Comparison of ENCODE assay signal across 21 mouse cellular contexts in the genomic region with DNA sequence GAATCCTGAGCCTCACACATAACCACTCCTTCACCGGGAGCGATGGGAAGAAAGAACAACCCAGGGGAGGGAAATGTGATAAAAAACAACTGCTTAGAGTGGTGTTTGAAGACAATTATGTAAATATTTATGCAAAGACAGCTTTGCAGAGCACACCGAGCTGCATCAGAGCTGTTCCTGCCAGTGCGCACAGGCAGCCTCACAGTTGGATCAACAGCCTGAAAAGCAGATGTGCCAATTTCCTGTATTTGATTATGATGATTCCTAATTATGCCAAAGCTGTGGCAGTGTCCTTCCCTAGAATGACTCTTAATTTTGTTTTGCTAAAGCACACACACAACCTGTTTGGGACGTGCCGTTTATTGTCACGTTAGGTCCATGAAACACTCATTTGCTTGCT. TPM values are rescaled to one million over a fixed set of nuclear protein-coding genes. Genes with fewer than 3 reads are reported as not detected.
A peak's percentile ranks its signal among the peaks of the same experiment; 100 is the strongest.
DNase-seq lines count a peak whose midpoint lies in the region; ATAC-seq lines count a peak whose summit lies in the region.
"Had no signal": no experiment of that assay in that cellular context is flagged by ENCODE, and none has a peak within 500 bp of the region (broad histone marks: within the 10 kb centered on the region; RNA-seq: fewer than 3 reads in every experiment).

No protein-coding gene starts in this region.

- no peak overlapping the region for H3K4me2 ChIP-seq in forebrain, embryonic 14.5 days (ENCODE audit: low read length)
- no peak overlapping the region for H3K4me2 ChIP-seq in forebrain, embryonic 11.5 days (ENCODE audit: low read depth, low read length, severe bottlenecking)
- H3K4me2 ChIP-seq in midbrain, embryonic 15.5 days = no peak overlapping the region
- no peak overlapping the region for H3K4me2 ChIP-seq in midbrain, embryonic 16.5 days (ENCODE audit: low read length)
- H3K4me2 ChIP-seq: kidney, embryonic 15.5 days; limb, embryonic 15.5 days; neural tube, embryonic 13.5 days had no signal

- peak; percentile 59 for DNase-seq in forebrain, embryonic 14.5 days (ENCODE audit: low spot score)
- no peak for DNase-seq in forebrain, embryonic 11.5 days (ENCODE audit: low spot score)
- DNase-seq in layer of hippocampus, adult 9-11 months = peak; percentile 19
- no peak for DNase-seq in layer of hippocampus, postnatal 36 days
- DNase-seq in midbrain, embryonic 10.5 days (ENCODE audit: low spot score) = no peak
- no peak for DNase-seq in left cerebral cortex, adult 18-20 months (ENCODE audit: low spot score in 2 of 2)
- DNase-seq: adrenal gland, postnatal 36 days; cerebellum, adult 18-20 months; cerebellum, postnatal 14 days; kidney, adult 11 months; kidney, postnatal 36 days; left cerebral cortex, postnatal 4 days; lung, postnatal 4 days; thymus, postnatal 14 days had no signal

- no peak overlapping the region for H3K4me3 ChIP-seq in forebrain, embryonic 14.5 days (ENCODE audit: low read depth, low read length)
- no peak overlapping the region for H3K4me3 ChIP-seq in forebrain, embryonic 11.5 days (ENCODE audit: low read depth, low read length)
- no peak overlapping the region for H3K4me3 ChIP-seq in midbrain, embryonic 15.5 days
- no peak overlapping the region for H3K4me3 ChIP-seq in midbrain, embryonic 10.5 days
- no peak overlapping the region for H3K4me3 ChIP-seq in midbrain, embryonic 16.5 days (ENCODE audit: low read depth, low read length)
- H3K4me3 ChIP-seq: kidney, embryonic 15.5 days; left cerebral cortex, adult 2 months; limb, embryonic 15.5 days; neural tube, embryonic 13.5 days had no signal

- no peaks in the 10 kb centered on the region for H3K9me3 ChIP-seq in forebrain, embryonic 14.5 days (replicated peaks; ENCODE audit: control insufficient read depth, low read length)
- no peaks in the 10 kb centered on the region for H3K9me3 ChIP-seq in forebrain, embryonic 11.5 days (ENCODE audit: control insufficient read depth, low read length)
- no peaks in the 10 kb centered on the region for H3K9me3 ChIP-seq in midbrain, embryonic 15.5 days
- no peaks in the 10 kb centered on the region for H3K9me3 ChIP-seq in midbrain, embryonic 10.5 days (replicated peaks)
- H3K9me3 ChIP-seq in midbrain, embryonic 16.5 days (replicated peaks; ENCODE audit: control insufficient read depth, low read length, poor library complexity, severe bottlenecking) = no peaks in the 10 kb centered on the region
- H3K9me3 ChIP-seq: kidney, embryonic 15.5 days; limb, embryonic 15.5 days; neural tube, embryonic 13.5 days had no signal

- no peaks in the 10 kb centered on the region for H3K4me1 ChIP-seq in forebrain, embryonic 14.5 days (ENCODE audit: control insufficient read depth, insufficient read depth, low read length)
- no peaks in the 10 kb centered on the region for H3K4me1 ChIP-seq in forebrain, embryonic 11.5 days (replicated peaks; ENCODE audit: control insufficient read depth, insufficient read depth, low read length)
- no peaks in the 10 kb centered on the region for H3K4me1 ChIP-seq in midbrain, embryonic 15.5 days
- no peaks in the 10 kb centered on the region for H3K4me1 ChIP-seq in midbrain, embryonic 10.5 days
- no peaks in the 10 kb centered on the region for H3K4me1 ChIP-seq in midbrain, embryonic 16.5 days (ENCODE audit: control insufficient read depth, insufficient read depth, low read length)
- H3K4me1 ChIP-seq: kidney, embryonic 15.5 days; limb, embryonic 15.5 days; neural tube, embryonic 13.5 days had no signal

- WGBS in forebrain, embryonic 14.5 days = 50% methylated on average over 7 of the region's 7 CpGs
- WGBS in forebrain, embryonic 11.5 days = 72% methylated on average over 7 of the region's 7 CpGs
- 58% methylated on average over 7 of the region's 7 CpGs for whole genome bisulfite sequencing in midbrain, embryonic 15.5 days
- WGBS in midbrain, embryonic 10.5 days = 72% methylated on average over 7 of the region's 7 CpGs
- WGBS in midbrain, embryonic 16.5 days = 49% methylated on average over 7 of the region's 7 CpGs

- H3K27me3 ChIP-seq in forebrain, embryonic 14.5 days (replicated peaks; ENCODE audit: control insufficient read depth, insufficient read depth, low read length) = no peaks in the 10 kb centered on the region
- H3K27me3 ChIP-seq in forebrain, embryonic 11.5 days (ENCODE audit: control insufficient read depth, insufficient read depth, low read length) = no peaks in the 10 kb centered on the region
- no peaks in the 10 kb centered on the region for H3K27me3 ChIP-seq in midbrain, embryonic 15.5 days (replicated peaks)
- H3K27me3 ChIP-seq in midbrain, embryonic 10.5 days (ENCODE audit: low read depth, poor library complexity, severe bottlenecking) = no peaks in the 10 kb centered on the region
- no peaks in the 10 kb centered on the region for H3K27me3 ChIP-seq in midbrain, embryonic 16.5 days (ENCODE audit: control insufficient read depth, insufficient read depth, low read depth, low read length)
- H3K27me3 ChIP-seq: kidney, embryonic 15.5 days; limb, embryonic 15.5 days; neural tube, embryonic 13.5 days had no signal

- no peaks in the 10 kb centered on the region for H3K36me3 ChIP-seq in forebrain, embryonic 14.5 days (ENCODE audit: control insufficient read depth, insufficient read depth, low read length)
- H3K36me3 ChIP-seq in forebrain, embryonic 11.5 days (ENCODE audit: control insufficient read depth, insufficient read depth, low read length) = no peaks in the 10 kb centered on the region
- H3K36me3 ChIP-seq in midbrain, embryonic 15.5 days (replicated peaks) = no peaks in the 10 kb centered on the region
- no peaks in the 10 kb centered on the region for H3K36me3 ChIP-seq in midbrain, embryonic 10.5 days
- no peaks in the 10 kb centered on the region for H3K36me3 ChIP-seq in midbrain, embryonic 16.5 days (ENCODE audit: control insufficient read depth, insufficient read depth, low read length)
- H3K36me3 ChIP-seq: kidney, embryonic 15.5 days; limb, embryonic 15.5 days; neural tube, embryonic 13.5 days had no signal

- peak; percentile 58; the same call in 1 of the 2 replicates for ATAC-seq in forebrain, embryonic 14.5 days
- no peak for ATAC-seq in forebrain, embryonic 11.5 days (replicated peaks; ENCODE audit: low FRiP score)
- ATAC-seq in midbrain, embryonic 15.5 days (replicated peaks) = peak; percentile 62
- peak; percentile 72 for ATAC-seq in midbrain, embryonic 16.5 days

- H3K9ac ChIP-seq in forebrain, embryonic 14.5 days (ENCODE audit: low read length) = no peak overlapping the region
- H3K9ac ChIP-seq in forebrain, embryonic 11.5 days (ENCODE audit: low read length) = no peak overlapping the region
- no peak overlapping the region for H3K9ac ChIP-seq in midbrain, embryonic 15.5 days
- H3K9ac ChIP-seq in midbrain, embryonic 16.5 days (ENCODE audit: low read depth, low read length) = no peak overlapping the region
- H3K9ac ChIP-seq: kidney, embryonic 15.5 days; limb, embryonic 15.5 days; liver, embryonic 14.5 days; neural tube, embryonic 13.5 days had no signal

- H3K27ac ChIP-seq in forebrain, embryonic 14.5 days (ENCODE audit: low read depth, low read length) = no peak overlapping the region
- H3K27ac ChIP-seq in forebrain, embryonic 11.5 days (ENCODE audit: low read depth, low read length) = no peak overlapping the region
- no peak overlapping the region for H3K27ac ChIP-seq in midbrain, embryonic 15.5 days
- H3K27ac ChIP-seq in midbrain, embryonic 10.5 days (replicated peaks) = no peak overlapping the region
- no peak overlapping the region for H3K27ac ChIP-seq in midbrain, embryonic 16.5 days (ENCODE audit: low read length)
- H3K27ac ChIP-seq: kidney, embryonic 15.5 days; left cerebral cortex, adult 2 months; limb, embryonic 15.5 days; liver, embryonic 14.5 days; neural tube, embryonic 13.5 days had no signal

RNA-seq across cellular contexts. Expression of gene Antxr2, which starts 52.6 kb away (rescaled TPM):
- polyA plus RNA-seq in forebrain, embryonic 14.5 days (2014; fragmentation: Nextera tagmentation; extraction: Ambion mirVana) = 3.4 and 3.5 TPM in 2 replicates
- polyA plus RNA-seq in forebrain, embryonic 11.5 days (2014; fragmentation: Nextera tagmentation; extraction: Ambion mirVana) = 10.5 and 11.9 TPM in 2 replicates
- 1 to 10 TPM; 1.7 to 2.0 TPM for total RNA-seq in layer of hippocampus, postnatal 36 days (2021)
- polyA plus RNA-seq in midbrain, embryonic 15.5 days (2015; fragmentation: Nextera tagmentation; extraction: Ambion mirVana) = 2.8 and 3.0 TPM in 2 replicates
- 13.3 and 14.4 TPM in 2 replicates for polyA plus RNA-seq in midbrain, embryonic 10.5 days (2016; fragmentation: Nextera tagmentation; extraction: Ambion mirVana)
- 2.4 and 2.5 TPM in 2 replicates for polyA plus RNA-seq in midbrain, embryonic 16.5 days (2015; fragmentation: Nextera tagmentation; extraction: Ambion mirVana)
- total RNA-seq in left cerebral cortex, adult 18-20 months (2021) = 1 to 10 TPM; 1.2 to 1.7 TPM

Comparison
In these comparisons a context has a peak if more than half of its experiments do, and no peak if none do; other contexts are left out.
1. DNase-seq: peak in forebrain, embryonic 14.5 days (single experiment) and layer of hippocampus, adult 9-11 months (single experiment); none in forebrain, embryonic 11.5 days (single experiment), layer of hippocampus, postnatal 36 days (0 of 2), midbrain, embryonic 10.5 days (single experiment) and left cerebral cortex, adult 18-20 months (0 of 2).